ENCODE assay signal across 22 mouse cellular contexts in the genomic region with DNA sequence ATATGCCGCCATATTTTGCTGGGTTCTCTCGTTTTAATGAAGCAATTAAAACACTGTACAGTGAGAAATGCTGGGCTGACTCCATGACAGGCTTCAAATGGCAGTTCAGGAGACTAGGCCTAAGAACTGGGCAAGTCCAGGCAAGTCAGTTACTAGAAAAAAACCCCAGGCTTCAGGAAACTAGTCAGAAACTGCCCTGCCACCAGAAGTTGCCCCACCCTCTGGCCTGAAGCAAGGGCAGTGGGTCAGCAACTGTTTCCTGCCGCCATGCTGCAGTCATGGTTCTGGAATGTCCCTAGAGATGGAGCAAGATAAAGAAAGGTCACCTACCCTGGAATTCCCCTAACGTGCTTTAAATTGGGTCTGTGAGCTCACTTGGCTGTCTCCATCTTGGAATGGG. TPM values are rescaled to one million over a fixed set of nuclear protein-coding genes. Genes with fewer than 3 reads are reported as not detected.
DNase-seq lines count a peak whose midpoint lies in the region; ATAC-seq and TF ChIP-seq lines count a peak whose summit lies in the region.
"Had no signal": no experiment of that assay in that cellular context is flagged by ENCODE, and none has a peak within 500 bp of the region (broad histone marks: within the 10 kb centered on the region; RNA-seq: fewer than 3 reads in every experiment).

No protein-coding gene starts in this region.

- no peak for TF ChIP-seq CTCF in C2C12 (IDR thresholded peaks at IDR 0.05; ENCODE audit: control insufficient read depth, insufficient read depth, insufficient read length)

- H3K4me1 ChIP-seq in kidney, embryonic 16.5 days (ENCODE audit: insufficient read depth, low read length) = peaks cover 6% of the 10 kb centered on the region; the same call in 1 of the 2 replicates
- peaks cover 5% of the 10 kb centered on the region; the same call in 1 of the 2 replicates for H3K4me1 ChIP-seq in forebrain, embryonic 12.5 days
- H3K4me1 ChIP-seq: embryonic facial prominence, embryonic 12.5 days; forebrain, embryonic 15.5 days; neural tube, embryonic 12.5 days had no signal

- H3K4me2 ChIP-seq in kidney, embryonic 16.5 days (replicated peaks; ENCODE audit: low read depth, low read length) = no peak overlapping the region
- no peak overlapping the region for H3K4me2 ChIP-seq in forebrain, embryonic 12.5 days
- H3K4me2 ChIP-seq: embryonic facial prominence, embryonic 12.5 days; forebrain, embryonic 15.5 days; midbrain, embryonic 12.5 days; neural tube, embryonic 12.5 days had no signal

- H3K36me3 ChIP-seq in kidney, embryonic 16.5 days (ENCODE audit: insufficient read depth, low read length) = no peaks in the 10 kb centered on the region
- H3K36me3 ChIP-seq in C2C12 (ENCODE audit: control insufficient read depth, insufficient read depth) = no peaks in the 10 kb centered on the region
- H3K36me3 ChIP-seq in forebrain, embryonic 12.5 days (replicated peaks) = no peaks in the 10 kb centered on the region
- H3K36me3 ChIP-seq: embryonic facial prominence, embryonic 12.5 days; forebrain, embryonic 15.5 days; midbrain, embryonic 12.5 days; neural tube, embryonic 12.5 days had no signal

- H3ac ChIP-seq in C2C12 (ENCODE audit: control insufficient read depth, insufficient read length, low read depth) = no peak overlapping the region

- 68% methylated on average over 4 of the region's 4 CpGs for WGBS in kidney, embryonic 16.5 days
- 84% methylated on average over 4 of the region's 4 CpGs for WGBS in forebrain, embryonic 12.5 days

- H3K4me3 ChIP-seq in kidney, embryonic 16.5 days (ENCODE audit: low read length) = no peak overlapping the region
- H3K4me3 ChIP-seq in C2C12 (ENCODE audit: insufficient read depth, poor library complexity, severe bottlenecking) = no peak overlapping the region
- H3K4me3 ChIP-seq in forebrain, embryonic 12.5 days (replicated peaks) = no peak overlapping the region
- H3K4me3 ChIP-seq: embryonic facial prominence, embryonic 12.5 days; forebrain, embryonic 15.5 days; midbrain, embryonic 12.5 days; neural tube, embryonic 12.5 days had no signal

- H3K79me3 ChIP-seq in C2C12 (ENCODE audit: low read depth) = no peaks in the 10 kb centered on the region

- no peak overlapping the region for H3K9ac ChIP-seq in kidney, embryonic 16.5 days (replicated peaks; ENCODE audit: low read length)
- no peak overlapping the region for H3K9ac ChIP-seq in forebrain, embryonic 12.5 days
- H3K9ac ChIP-seq: embryonic facial prominence, embryonic 12.5 days; forebrain, embryonic 15.5 days; liver, embryonic 14.5 days; midbrain, embryonic 12.5 days; neural tube, embryonic 12.5 days had no signal

- H3K9me3 ChIP-seq in kidney, embryonic 16.5 days (ENCODE audit: low read length) = no peaks in the 10 kb centered on the region
- no peaks in the 10 kb centered on the region for H3K9me3 ChIP-seq in forebrain, embryonic 12.5 days
- H3K9me3 ChIP-seq: embryonic facial prominence, embryonic 12.5 days; forebrain, embryonic 15.5 days; midbrain, embryonic 12.5 days; neural tube, embryonic 12.5 days had no signal

- DNase-seq in kidney, adult 11 months = peak; percentile 15
- peak; percentile 96 for DNase-seq in 3T3-L1 (ENCODE audit: low read depth, low spot score)
- peak; percentile 89 for DNase-seq in R1 (ENCODE audit: low read depth, low spot score)
- no peak for DNase-seq in ovary, postnatal 14 days (ENCODE audit: low spot score)
- DNase-seq in spleen, postnatal 14 days (ENCODE audit: low spot score in 2 of 2) = no peak
- DNase-seq: cerebellum, adult 9-10 months; gastrocnemius, postnatal 14 days; thymus, postnatal 25 days had no signal

- no peaks in the 10 kb centered on the region for H3K27me3 ChIP-seq in kidney, embryonic 16.5 days (ENCODE audit: insufficient read depth, low read length)
- H3K27me3 ChIP-seq in C2C12 (ENCODE audit: control insufficient read depth, insufficient read depth, insufficient read length) = no peaks in the 10 kb centered on the region
- H3K27me3 ChIP-seq in forebrain, embryonic 12.5 days = no peaks in the 10 kb centered on the region
- H3K27me3 ChIP-seq: embryonic facial prominence, embryonic 12.5 days; forebrain, embryonic 15.5 days; midbrain, embryonic 12.5 days; neural tube, embryonic 12.5 days had no signal

- no peak for ATAC-seq in kidney, embryonic 16.5 days (ENCODE audit: low FRiP score, low TSS enrichment)
- no peak for ATAC-seq in forebrain, embryonic 12.5 days (ENCODE audit: low FRiP score)
- ATAC-seq: forebrain, embryonic 15.5 days had no signal

- H3K79me2 ChIP-seq in C2C12 (ENCODE audit: control insufficient read depth, insufficient read depth) = no peaks in the 10 kb centered on the region

- H3K27ac ChIP-seq in kidney, embryonic 16.5 days (ENCODE audit: low read length) = no peak overlapping the region
- no peak overlapping the region for H3K27ac ChIP-seq in forebrain, embryonic 12.5 days
- H3K27ac ChIP-seq: embryonic facial prominence, embryonic 12.5 days; forebrain, embryonic 15.5 days; kidney, postnatal 0 days; liver, embryonic 14.5 days; macrophage; midbrain, embryonic 12.5 days; neural tube, embryonic 12.5 days had no signal

TF ChIP-seq in C2C12, 6 proteins besides CTCF, POLR2A, EP300 and RAD21:
- TF ChIP-seq CEBPB (IDR thresholded peaks at IDR 0.05; ENCODE audit: low read depth) = peak; percentile 20
- peak; percentile 63 for TF ChIP-seq MYOD1 (IDR thresholded peaks at IDR 0.05; ENCODE audit: control insufficient read depth, insufficient read length, low read depth)
- TF ChIP-seq FOSL1 (IDR thresholded peaks at IDR 0.05; ENCODE audit: insufficient read depth, low read length, poor library complexity, severe bottlenecking) = no peak

RNA-seq across cellular contexts. Expression of a gene that starts 9.5 kb away (rescaled TPM):
- 59.6 and 60.2 TPM in 2 replicates for polyA plus RNA-seq in kidney, embryonic 16.5 days (2015; fragmentation: Nextera tagmentation; extraction: Ambion mirVana)
- polyA plus RNA-seq in C2C12 (2012; fragmentation: generic; extraction: Trizol) = 39.0 TPM
- 38.4 and 44.8 TPM in 2 replicates for polyA plus RNA-seq in forebrain, embryonic 12.5 days (2016; fragmentation: Nextera tagmentation; extraction: Ambion mirVana)

RNA-seq across cellular contexts. Expression of a gene that starts 11.0 kb away (rescaled TPM):
- 1.8 and 2.1 TPM in 2 replicates for polyA plus RNA-seq in kidney, embryonic 16.5 days (2015; fragmentation: Nextera tagmentation; extraction: Ambion mirVana)
- 1.1 TPM for polyA plus RNA-seq in C2C12 (2012; fragmentation: generic; extraction: Trizol)
- 15.9 and 19.6 TPM in 2 replicates for polyA plus RNA-seq in forebrain, embryonic 12.5 days (2016; fragmentation: Nextera tagmentation; extraction: Ambion mirVana)
- polyA plus RNA-seq: liver, embryonic 14.5 days; macrophage had no signal

RNA-seq across cellular contexts. Expression of a gene that starts 39.4 kb away (rescaled TPM):
- polyA plus RNA-seq in kidney, embryonic 16.5 days (2015; fragmentation: Nextera tagmentation; extraction: Ambion mirVana) = not detected in 2 replicates
- polyA plus RNA-seq in C2C12 (2012; fragmentation: generic; extraction: Trizol) = not detected
- not detected in 2 replicates for polyA plus RNA-seq in forebrain, embryonic 12.5 days (2016; fragmentation: Nextera tagmentation; extraction: Ambion mirVana)
- polyA plus RNA-seq: embryonic facial prominence, embryonic 12.5 days; forebrain, embryonic 15.5 days; heart, postnatal 0 days; hindbrain, embryonic 11.5 days; kidney, postnatal 0 days; limb, embryonic 14.5 days; liver, embryonic 14.5 days; lung, embryonic 16.5 days; macrophage; midbrain, embryonic 12.5 days; neural tube, embryonic 12.5 days had no signal

Comparison
In these comparisons a context has a peak if more than half of its experiments do, and no peak if none do; other contexts are left out.
1. DNase-seq: peak in kidney, adult 11 months (single experiment), 3T3-L1 (single experiment) and R1 (single experiment); none in ovary, postnatal 14 days (single experiment) and spleen, postnatal 14 days (0 of 2).